ENCODE assay signal across 25 mouse cellular contexts in genomic region chr2:100434991-100435390, GRCm38 (mm10).
"Had no signal": no experiment of that assay in that cellular context is flagged by ENCODE, and none has a peak within 500 bp of the region (broad histone marks: within the 10 kb centered on the region; RNA-seq: fewer than 3 reads in every experiment).

No protein-coding gene starts in this region.

- H3K4me1 ChIP-seq: heart, embryonic 13.5 days; heart, embryonic 15.5 days; hindbrain, embryonic 13.5 days; kidney, embryonic 15.5 days; limb, embryonic 13.5 days; limb, embryonic 15.5 days; liver, embryonic 12.5 days had no signal

- H3K4me3 ChIP-seq: heart, adult 2 months; heart, embryonic 13.5 days; heart, embryonic 15.5 days; hindbrain, embryonic 13.5 days; kidney, embryonic 15.5 days; limb, embryonic 13.5 days; limb, embryonic 15.5 days; liver, embryonic 12.5 days had no signal

- H3K9me3 ChIP-seq: heart, embryonic 13.5 days; heart, embryonic 15.5 days; hindbrain, embryonic 13.5 days; kidney, embryonic 15.5 days; limb, embryonic 13.5 days; limb, embryonic 15.5 days; liver, embryonic 12.5 days had no signal

- H3K27ac ChIP-seq: heart, adult 2 months; heart, embryonic 13.5 days; heart, embryonic 15.5 days; hindbrain, embryonic 13.5 days; kidney, embryonic 15.5 days; kidney, postnatal 0 days; limb, embryonic 13.5 days; limb, embryonic 15.5 days; liver, embryonic 12.5 days had no signal

- H3K4me2 ChIP-seq: heart, embryonic 11.5 days; heart, embryonic 13.5 days; heart, embryonic 15.5 days; hindbrain, embryonic 13.5 days; kidney, embryonic 15.5 days; limb, embryonic 13.5 days; limb, embryonic 15.5 days; liver, embryonic 12.5 days had no signal

- H3K27me3 ChIP-seq: heart, embryonic 13.5 days; heart, embryonic 15.5 days; hindbrain, embryonic 13.5 days; kidney, embryonic 15.5 days; limb, embryonic 13.5 days; limb, embryonic 15.5 days; liver, embryonic 12.5 days had no signal

- H3K36me3 ChIP-seq: heart, embryonic 13.5 days; heart, embryonic 15.5 days; hindbrain, embryonic 13.5 days; kidney, embryonic 15.5 days; limb, embryonic 13.5 days; limb, embryonic 15.5 days; liver, embryonic 12.5 days had no signal

- ATAC-seq: hindbrain, embryonic 16.5 days; intestine, embryonic 16.5 days; liver, embryonic 12.5 days had no signal

- H3K9ac ChIP-seq: heart, embryonic 13.5 days; heart, embryonic 15.5 days; hindbrain, embryonic 13.5 days; kidney, embryonic 15.5 days; limb, embryonic 13.5 days; limb, embryonic 15.5 days; liver, embryonic 12.5 days had no signal

- DNase-seq: gastrocnemius, postnatal 10 days; gastrocnemius, postnatal 36 days; heart, adult 11 months; heart, adult 2 months; heart, postnatal 14 days; heart, postnatal 36 days; kidney, adult 11 months; kidney, adult 2 months; kidney, adult 9 months; kidney, postnatal 14 days; kidney, postnatal 36 days; layer of hippocampus, adult 9-11 months; layer of hippocampus, postnatal 36 days; left cerebral cortex, postnatal 4 days had no signal
